Mouse (Mus musculus): ENCODE measurements around the gene AK157302.
"Not testable (repeated sequence)": the region's sequence is repeated elsewhere in the genome, so short reads cannot be mapped to it uniquely, and the experiment has no call there.

The AK157302 gene

DNA sequence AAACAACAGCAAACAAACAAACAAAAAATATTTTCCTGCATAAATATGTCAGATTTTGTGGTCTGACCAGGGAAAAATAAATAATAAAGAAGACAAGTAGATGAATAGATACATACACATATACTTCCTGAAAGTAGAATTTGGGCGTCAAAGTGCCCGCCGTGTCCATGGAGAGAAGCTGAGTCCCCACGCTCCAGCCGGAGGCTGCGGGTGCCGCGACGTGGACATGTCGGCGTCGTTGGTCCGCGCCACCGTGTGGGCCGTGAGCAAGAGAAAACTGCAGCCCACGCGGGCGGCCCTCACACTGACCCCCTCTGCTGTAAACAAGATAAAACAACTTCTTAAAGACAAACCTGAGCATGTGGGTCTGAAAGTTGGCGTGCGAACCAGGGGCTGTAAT, at the start of gene AK157302:
Gene AK157302, plus strand, starts transcription at position 144 of the 400 bp plus-strand sequence.
- DNase-seq (ENCODE audit: low read depth): no peak

DNA sequence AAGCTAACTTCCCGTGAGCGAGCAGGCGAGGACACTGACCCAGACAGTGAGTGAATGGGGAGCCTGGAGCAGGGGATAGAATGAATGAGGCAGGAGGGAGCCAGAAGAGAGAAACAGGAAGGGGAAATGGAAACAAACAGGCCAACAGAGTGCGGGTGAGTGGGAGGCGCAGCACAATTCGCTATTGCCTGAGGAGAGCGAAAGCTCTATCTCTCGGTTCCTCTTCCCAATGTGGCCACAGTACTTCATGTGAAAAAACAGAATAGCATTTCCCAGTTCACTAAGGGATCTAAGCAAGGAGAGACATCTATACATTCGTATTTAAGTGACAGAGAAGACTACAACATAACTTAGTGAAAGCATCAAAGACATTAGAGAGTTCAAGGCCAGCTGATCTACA, 48.2 kb upstream of the AK157302 start:
- no peak for DNase-seq (ENCODE audit: low read depth)

DNA sequence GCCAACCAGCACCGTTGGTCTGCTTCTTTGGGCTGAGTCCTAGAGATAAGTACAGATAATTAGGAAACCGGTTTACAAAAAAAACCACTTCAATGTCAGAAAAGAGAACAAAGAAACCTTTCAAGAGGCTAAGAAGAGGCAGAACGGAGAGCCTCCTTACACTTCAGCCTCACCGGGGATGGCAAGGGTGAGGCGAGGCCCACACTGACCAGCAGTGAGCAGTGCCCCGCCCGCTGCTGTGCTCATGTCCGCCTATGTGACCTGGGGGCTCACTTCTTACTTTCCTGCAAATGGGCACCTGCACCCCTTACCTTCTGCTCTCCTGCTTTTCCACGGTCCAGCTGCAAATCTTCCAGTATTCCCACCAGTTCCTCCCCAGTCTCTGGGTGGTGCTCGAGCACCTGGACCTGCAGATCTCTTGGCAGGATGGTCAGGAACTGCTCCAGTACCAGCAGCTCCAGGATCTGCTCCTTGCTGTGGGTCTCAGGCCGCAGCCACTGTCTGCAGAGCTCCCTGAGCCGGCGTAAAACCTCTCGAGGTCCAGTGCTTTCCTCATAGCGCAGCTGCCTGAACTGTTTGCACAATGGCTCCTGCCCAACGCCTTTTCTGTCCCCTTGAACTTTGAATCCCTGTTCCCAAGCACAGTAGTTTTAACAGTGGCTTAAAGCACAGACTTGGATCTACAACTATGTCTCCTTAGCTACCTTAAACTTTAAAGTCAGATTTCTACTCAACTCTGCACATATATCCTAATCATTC, 47.0 kb upstream of the AK157302 start:
- no peak for DNase-seq (ENCODE audit: low read depth)

DNA sequence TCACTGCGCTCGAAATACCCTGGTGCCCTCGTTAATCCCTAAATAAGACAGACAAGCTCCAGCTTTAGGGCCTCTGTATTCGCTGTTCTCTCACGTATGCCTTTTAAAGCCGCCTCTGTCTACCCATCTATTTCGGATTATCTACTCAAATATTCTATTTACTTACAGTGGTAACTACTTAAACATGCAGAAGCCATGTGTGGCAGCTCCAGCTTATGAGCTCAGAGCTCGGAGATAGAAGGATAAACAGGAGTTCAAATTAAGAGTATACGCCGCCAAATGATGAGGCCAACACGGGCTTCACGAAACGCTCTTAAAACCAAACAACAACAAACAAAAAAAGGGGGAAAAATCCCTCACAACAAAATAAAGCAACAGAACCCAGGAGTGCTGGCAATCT, 42.0 kb upstream of the AK157302 start:
- no peak for DNase-seq (ENCODE audit: low read depth)

DNA sequence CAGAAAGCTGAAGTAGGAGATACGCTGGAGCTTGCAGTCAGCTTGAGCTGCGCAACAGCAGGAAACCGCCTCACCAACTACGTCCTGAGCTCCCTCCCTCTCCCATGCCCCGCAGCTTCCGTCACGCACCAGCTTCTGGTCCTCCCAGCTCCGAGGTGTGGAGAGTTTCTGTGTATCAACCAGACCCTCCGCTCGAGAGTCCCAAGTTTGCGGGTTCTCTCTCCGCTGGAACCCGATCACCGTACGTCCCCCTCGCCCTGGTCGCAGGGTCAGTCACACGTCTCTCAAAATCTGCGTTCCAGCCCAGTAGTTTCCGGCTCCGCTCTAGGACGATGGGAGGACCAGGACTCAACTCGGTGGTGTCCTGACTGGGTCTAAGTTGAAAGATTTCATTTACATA, 41.6 kb upstream of the AK157302 start, which contains the start of gene Zscan26:
Gene Zscan26, minus strand, starts transcription at position 282 of the 400 bp plus-strand sequence.
- DNase-seq (ENCODE audit: low read depth): peak; percentile 90

DNA sequence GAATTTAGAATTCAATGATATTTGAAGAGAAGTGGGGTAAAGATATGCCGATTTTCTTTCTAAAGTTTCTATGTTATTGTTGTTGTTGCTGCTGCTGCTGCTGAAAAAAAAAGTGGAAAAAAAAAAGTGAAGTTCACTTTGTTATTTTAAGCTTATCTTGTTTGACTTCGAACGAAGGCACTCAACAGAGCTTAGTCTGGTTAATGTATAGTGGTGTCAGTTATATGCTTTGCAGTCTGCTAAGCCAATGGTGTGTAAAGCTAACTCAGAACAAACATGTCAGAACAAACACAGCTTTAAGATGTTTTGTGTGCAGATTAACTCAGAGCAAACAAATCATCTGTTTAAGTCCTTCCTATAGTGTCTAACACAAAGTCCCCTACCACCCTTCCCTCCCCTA, 40.9 kb upstream of the AK157302 start:
- DNase-seq (ENCODE audit: low read depth): no peak

DNA sequence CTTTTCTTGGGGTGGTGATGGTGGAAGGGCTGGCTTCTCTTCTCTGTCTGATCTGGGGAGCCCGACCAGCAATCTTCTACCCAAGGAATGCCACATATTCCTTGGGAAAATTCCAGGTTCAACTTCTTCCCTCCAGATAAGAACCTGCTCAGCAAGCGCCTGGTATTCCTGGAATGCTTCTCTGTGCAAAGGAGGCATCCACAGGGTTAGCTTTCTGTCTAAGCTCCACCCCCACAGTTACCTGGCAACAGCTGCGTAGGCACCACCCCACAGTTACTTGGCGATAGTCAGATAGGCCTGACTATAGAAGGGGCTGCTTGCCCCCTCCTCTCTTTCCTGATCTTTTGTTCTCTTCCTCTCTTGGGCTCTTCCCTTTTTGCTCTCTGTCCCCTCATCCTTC, 38.7 kb upstream of the AK157302 start:
- no peak for DNase-seq (ENCODE audit: low read depth)

DNA sequence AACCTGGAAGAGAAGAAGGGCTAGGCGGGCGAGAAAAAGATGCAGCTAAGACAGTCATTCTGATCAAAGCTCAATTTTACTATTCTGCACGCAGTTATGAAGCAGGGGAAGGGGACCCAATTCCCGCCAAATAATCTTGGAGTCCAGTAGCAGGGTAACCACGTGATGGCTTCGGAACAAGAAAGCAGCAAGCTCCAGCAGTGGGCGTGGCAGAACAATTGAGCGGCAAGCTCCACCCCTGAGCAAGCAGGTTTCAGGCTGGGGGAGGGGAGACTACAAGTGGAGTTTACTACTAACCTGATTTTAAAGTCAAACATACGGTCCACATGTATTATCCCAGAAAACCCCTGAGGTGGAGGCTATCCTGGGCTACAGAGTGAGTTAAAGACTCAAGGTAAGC, 32.5 kb upstream of the AK157302 start:
- not testable (repeated sequence) for DNase-seq (ENCODE audit: low read depth)

DNA sequence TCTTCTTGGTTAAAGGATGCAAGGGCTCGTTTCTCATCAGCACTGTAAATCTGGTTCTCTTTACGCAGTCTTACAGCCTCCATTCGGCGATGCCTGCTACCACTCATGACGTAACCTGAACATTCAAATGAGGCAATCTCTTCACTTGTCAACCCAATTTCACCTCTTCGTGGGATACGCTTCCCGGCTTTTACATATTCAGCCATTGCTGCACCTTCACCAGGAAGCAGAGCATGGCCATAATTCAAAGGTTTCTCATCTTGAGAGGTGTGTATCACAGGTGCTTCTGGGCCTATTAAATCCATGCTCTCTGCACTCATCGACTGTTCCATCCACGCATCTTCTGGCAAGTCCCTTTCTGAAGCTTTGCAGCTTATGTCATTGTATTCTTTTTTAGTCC, 27.7 kb upstream of the AK157302 start:
- no peak for DNase-seq (ENCODE audit: low read depth)

DNA sequence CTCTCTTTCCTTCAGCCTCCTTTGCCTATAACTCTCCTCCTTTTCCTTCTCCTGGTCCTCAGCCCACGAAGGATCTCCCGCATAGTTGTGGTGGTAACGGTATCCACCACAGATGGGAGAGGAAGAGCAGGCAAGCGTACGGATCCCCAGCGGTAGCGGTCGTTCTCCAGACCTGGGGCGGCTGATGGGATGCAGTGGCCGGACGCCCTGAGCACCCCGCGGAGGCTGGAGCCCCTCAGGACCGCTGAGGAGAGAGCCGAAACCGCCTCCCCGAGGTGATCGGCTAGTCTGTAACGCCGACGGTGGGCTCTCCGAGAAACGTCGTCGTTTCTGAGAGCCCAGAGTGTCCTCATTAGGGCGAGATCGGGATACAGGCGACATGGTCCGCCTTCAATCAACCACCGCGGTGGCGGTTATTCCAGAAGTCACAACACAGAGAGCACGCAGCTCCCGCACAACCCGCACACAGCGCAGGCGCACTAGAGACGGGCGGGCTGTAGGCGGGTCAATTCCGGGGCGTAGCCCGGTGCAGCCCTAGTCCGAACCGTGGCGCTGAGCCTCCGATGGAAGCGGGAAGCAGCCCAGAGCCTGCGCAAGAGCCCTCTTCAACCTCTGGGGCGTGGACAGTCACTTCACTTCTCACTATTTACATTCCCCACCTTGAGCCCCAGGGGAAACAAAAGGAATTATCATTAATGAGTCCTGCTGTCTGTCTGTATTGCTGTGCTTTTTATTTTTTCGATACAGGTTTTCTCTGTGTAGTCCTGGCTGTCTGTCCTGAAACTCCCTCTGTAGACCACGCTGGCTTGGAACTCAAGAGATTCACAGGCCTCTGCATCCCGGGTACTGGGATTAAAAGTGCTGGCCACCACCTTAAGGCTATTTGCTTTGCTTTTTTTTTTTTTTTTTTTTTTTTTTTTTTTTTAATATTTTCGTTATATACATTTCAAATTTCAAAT, 26.7 kb upstream of the AK157302 start, which contains the start of gene Nkapl:
Gene Nkapl, minus strand, starts transcription at position 449 of the 959 bp plus-strand sequence.
- DNase-seq (ENCODE audit: low read depth): no peak

DNA sequence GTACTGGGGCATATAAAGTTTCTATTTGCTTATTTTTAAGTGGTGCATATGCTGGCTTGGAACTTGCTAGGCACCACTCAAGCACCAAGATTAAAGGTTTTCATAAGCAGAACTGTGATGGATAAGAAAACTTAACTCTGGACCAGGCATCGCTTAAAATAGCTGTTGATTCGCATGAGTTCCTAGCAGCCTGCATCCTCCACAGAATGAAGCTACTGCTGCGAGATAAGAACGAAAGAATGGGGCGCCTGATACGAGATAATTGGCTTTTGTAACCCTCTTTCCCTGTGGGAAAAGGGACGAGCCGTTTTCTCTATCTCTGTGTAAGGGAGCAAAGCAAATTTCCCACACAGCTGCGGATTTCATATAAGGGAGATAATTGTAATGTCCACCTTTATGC, 25.9 kb upstream of the AK157302 start:
- no peak for DNase-seq (ENCODE audit: low read depth)

DNA sequence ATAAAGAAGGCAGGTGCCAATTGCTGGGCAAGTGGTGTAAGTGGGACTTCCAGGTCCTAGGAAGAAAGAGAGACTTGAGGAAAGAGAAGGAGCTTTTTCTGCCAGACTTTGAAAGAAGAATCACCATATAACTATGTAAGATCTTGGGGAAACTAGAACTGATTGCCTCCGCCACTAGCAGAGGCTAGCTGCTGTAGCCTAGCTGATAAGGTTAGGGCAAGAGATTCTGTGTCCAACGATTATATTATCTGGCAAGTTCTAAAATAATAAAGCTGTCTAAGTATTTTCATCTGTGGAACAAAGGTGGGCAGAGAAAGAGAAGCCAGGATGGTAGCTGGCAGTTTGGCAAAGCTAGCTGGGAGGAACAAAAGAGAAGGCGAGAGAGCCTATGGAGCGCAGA, 22.6 kb upstream of the AK157302 start:
- no peak for DNase-seq (ENCODE audit: low read depth)

DNA sequence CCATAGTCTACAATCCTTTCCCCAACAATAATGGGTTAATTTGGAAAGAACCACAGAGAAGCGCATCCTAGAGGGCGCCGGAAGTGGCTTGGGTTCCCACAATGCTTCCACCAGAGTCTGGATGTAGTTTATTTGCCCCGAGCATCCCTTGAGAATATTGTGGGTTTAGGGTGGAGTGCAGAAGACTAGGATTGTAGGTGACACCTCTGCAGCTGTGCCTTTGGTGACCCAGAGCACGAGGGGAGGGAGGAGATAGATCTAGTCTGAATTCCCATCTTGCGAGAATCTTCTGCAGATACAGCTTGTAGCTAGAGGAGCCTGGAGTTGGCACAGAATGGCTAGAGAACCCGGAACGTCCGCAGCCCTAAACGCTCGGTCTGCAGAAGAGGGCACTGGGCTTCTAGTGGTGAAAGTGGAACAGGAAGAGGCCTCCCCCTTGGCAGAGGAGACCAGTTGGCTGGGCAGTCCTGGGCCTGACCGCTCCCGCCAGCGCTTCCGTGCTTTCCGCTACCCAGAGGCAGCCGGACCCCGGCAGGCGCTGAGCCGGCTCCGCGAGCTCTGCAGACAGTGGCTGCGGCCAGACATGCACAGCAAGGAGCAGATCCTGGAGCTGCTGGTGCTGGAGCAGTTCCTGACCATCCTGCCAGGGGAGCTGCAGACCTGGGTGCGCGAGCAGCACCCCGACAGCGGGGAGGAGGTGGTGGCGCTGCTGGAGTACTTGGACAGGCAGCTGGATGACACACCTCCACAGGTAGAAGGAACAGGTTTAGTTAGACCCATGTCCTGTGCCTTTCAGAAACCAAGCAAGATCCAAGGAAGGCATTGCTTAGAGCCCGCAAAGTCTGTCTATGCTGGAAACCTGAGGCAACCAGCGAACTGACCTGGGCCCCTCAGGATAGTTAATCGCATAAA, 16.0 kb upstream of the AK157302 start, which contains the start of the genes Zkscan4 and Gm10065:
Gene Zkscan4, plus strand, starts transcription at position 149 of the 912 bp plus-strand sequence.
Gene Gm10065, minus strand, starts transcription at position 683 of the 912 bp plus-strand sequence.
- DNase-seq (ENCODE audit: low read depth): peak; percentile 73

DNA sequence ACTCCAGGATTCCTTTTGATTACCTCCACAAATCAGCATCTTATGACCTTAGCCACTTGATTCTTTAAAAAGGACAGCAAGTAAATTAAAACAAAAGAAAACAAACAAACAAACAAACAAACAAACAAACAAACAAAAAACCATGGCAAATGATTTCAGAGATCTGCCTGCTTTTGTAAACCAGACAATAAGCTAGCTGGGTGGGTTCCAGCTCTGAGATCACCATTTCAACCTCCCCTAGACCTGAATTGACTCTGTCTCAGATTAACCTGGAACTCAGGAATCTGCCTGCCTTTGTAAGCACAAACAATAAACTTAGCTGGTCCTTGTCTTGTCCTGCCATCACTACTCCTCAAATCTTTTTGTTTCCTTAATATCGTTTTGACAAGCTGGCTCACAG, 8.1 kb upstream of the AK157302 start:
- no peak for DNase-seq (ENCODE audit: low read depth)

DNA sequence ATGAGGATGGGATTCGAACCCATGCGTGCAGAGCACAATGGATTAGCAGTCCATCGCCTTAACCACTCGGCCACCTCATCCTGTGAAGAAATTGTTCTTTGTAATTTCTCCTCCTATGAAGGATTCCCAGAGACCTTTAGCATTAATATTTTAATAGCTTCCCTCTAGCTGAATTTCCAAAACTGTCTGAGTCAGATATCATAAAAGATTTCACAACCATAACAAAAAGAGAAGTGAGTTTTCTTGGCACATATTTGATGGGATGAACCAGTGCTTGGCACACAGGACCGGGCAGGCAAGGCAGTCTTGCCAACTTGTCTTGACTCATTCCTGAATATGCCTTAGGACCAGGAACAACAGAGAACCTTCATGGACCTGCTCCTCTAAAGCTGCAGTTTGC, 2.2 kb upstream of the AK157302 start:
- DNase-seq (ENCODE audit: low read depth): peak; percentile 7

DNA sequence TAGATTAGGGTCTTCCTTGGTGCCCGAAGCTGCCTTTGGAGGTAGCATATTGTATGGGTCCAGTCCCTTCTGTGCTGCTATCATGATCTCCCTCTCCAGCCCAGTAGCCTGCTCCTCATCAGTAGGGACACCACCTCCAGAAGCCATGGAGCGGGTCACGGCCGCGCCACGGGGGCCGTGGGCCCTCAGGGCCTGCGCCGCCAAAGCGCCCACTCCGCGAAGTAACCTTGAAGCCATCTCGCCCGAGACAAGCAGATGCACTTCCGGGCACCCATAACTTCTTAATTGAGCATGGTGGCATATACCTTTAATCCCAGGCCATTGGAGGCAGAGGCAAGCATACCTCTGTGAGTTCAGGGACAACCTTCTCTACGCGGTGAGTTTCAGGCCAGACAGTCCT, 6.2 kb downstream of the AK157302 start, which contains the start of gene Gm11273:
Gene Gm11273, minus strand, starts transcription at position 237 of the 400 bp plus-strand sequence.
- DNase-seq (ENCODE audit: low read depth): not testable (repeated sequence)

DNA sequence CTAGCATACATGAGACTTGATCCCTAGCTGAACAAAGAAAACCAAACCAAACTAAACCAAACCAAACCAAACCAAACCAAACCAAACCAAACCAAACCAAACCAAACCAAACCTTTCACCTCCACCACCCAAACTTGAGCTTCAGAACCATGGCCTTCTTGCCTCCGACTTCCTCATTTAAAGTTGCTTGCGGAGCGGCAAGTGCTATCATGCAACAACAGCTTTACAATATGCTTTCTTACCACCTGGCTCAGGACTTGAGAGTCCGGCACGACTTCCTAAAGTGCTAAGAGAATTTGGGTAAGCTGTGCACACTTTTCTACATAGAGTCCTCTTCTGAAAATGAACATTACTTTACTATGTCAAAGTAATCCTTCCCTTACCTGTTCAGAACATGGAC, 7.3 kb downstream of the AK157302 start:
- no peak for DNase-seq (ENCODE audit: low read depth)

DNA sequence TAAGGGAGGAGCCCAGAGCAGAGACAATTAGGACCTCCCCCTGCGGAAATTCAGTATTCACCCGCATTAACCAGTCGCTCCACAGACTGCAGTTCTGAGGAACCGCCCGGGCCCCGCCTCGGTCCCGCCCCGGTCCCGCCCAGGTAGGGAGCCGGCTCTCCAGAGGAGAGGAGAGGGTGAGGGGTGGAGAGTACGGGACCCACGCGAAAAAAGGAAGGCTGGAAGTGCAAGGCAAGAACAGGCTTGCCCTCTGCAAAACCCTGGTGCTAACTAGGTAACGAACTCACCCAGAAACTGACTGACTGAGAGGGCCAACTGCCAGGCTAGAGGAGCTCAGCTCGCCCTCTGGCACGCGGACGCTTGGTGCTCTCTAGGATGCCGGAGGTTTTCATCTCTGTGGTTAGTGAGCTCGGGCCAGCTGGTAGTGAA, 11.2 kb downstream of the AK157302 start:
- DNase-seq (ENCODE audit: low read depth): peak; percentile 94

DNA sequence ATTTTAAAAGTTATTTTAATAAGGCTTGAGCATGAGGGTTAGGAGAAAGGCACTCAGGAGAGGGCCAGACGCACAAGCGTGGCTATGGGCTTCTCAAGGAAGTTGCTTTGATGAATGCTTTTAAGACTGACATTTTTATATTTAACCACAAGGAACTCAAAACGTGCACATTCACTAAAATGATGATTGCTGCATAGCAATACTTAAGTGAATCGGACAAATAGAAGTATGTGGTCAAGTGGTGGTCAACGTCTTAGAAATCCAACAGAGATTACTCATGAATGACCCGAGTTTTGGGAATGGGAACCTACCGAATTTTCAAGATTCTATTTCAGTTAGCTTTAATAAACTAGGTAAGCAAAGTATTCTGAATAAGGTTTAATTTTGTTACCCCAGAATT, 35.1 kb downstream of the AK157302 start:
- peak; percentile 53 for DNase-seq (ENCODE audit: low read depth)

DNA sequence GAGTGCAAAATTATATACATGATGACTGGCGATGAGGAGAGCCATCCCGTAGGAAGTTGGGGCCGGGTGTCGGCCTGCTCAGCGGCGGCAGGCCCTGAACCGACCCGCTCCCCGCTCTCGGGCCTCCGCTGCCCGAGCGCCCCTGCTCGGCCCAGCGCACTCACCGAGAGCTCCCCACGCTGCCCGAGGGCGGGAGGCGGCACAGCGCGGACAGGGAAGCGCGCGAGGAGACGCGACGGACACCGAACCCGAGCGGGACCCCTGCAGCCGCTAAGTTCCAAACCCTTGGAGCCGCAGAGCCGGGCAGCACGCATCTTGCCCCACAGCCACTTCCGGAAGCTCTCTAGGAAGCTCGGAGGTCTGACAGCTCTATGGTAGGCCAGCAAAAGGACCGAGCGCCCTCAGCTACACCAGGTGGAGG, 35.8 kb downstream of the AK157302 start, which contains the start of gene Zkscan8:
Gene Zkscan8, minus strand, starts transcription at position 340 of the 421 bp plus-strand sequence.
- peak; percentile 92 for DNase-seq (ENCODE audit: low read depth)

DNA sequence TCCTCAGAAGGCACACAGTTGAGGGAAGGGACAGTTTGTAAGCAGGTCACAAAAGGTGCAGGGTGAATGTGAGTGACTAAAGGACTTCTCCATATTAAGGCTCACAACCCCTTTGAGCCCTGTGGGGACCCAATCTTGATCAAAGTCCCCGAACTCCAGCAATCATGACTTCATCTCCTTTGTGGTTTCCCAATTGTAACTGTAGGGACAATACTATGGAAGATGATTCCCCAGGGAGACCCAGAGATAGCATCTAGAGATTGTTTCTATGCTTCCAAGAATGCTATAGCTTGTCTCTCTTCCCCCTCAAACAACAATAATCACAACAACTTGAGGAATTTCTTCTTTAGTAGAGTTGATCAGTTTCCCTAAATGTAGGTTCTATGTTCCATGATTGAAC, 47.7 kb downstream of the AK157302 start, which contains the start of gene Olfr1366:
Gene Olfr1366, minus strand, starts transcription at position 101 of the 400 bp plus-strand sequence.
- no peak for DNase-seq (ENCODE audit: low read depth)

Data from 416B (cell line).